Mouse (Mus musculus): Measurements from ENCODE around the gene Mycbp. TPM values are rescaled to one million over a fixed set of nuclear protein-coding genes. Genes with fewer than 3 reads are reported as not detected.

The Mycbp gene
- total RNA-seq, 2 experiments from 2014 or later, result 9.9 to 11.3 TPM

- Histone ChIP-seq H3K4me3 (no peak overlapping the region), H3K27ac (no peak overlapping the region)
- DNase-seq (ENCODE audit: low spot score in 2 of 2), result no peak
- TF ChIP-seq CTCF (conservative IDR thresholded peaks at IDR 0.05), result no peak
Observed at GRCm38 (mm10) chr4:123949649-123950048, 45.0 kb downstream of the Mycbp start.

GRCm38 (mm10) chr4:123952059-123952458 lies 47.4 kb downstream of the Mycbp start:
- DNase-seq (ENCODE audit: low spot score in 2 of 2), result no peak
- H3K27ac ChIP-seq, result no peak overlapping the region
- no peak overlapping the region for H3K4me3 ChIP-seq
- TF ChIP-seq CTCF (conservative IDR thresholded peaks at IDR 0.05), result no peak

GRCm38 (mm10) chr4:123956703-123957491 lies 52.3 kb downstream of the Mycbp start:
- DNase-seq (ENCODE audit: low spot score in 2 of 2), result peak; percentile 47 to 83
- Histone ChIP-seq H3K27ac (no peak overlapping the region), H3K4me3 (peak overlapping the region; percentile 34)
- peak; percentile 96 for TF ChIP-seq CTCF (conservative IDR thresholded peaks at IDR 0.05)

- DNase-seq (ENCODE audit: low spot score in 2 of 2), result no peak
- no peak for TF ChIP-seq CTCF (conservative IDR thresholded peaks at IDR 0.05)
- H3K4me3 ChIP-seq, result no peak overlapping the region
- no peak overlapping the region for H3K27ac ChIP-seq
Observed at GRCm38 (mm10) chr4:123957492-123957808, 52.8 kb downstream of the Mycbp start.

GRCm38 (mm10) chr4:123957891-123958290 lies 53.3 kb downstream of the Mycbp start:
- no peak for TF ChIP-seq CTCF (conservative IDR thresholded peaks at IDR 0.05)
- no peak for DNase-seq (ENCODE audit: low spot score in 2 of 2)
- no peak overlapping the region for H3K4me3 ChIP-seq
- no peak overlapping the region for H3K27ac ChIP-seq

GRCm38 (mm10) chr4:123960955-123961354 lies 56.3 kb downstream of the Mycbp start:
- TF ChIP-seq CTCF (conservative IDR thresholded peaks at IDR 0.05), result no peak
- no peak for DNase-seq (ENCODE audit: low spot score in 2 of 2)
- no peak overlapping the region for H3K27ac ChIP-seq

More at GRCm38 (mm10) chr4:123960955-123961354, 56.3 kb downstream of the Mycbp start:
- H3K4me3 ChIP-seq, result no peak overlapping the region

Other genes starting within 250 kb of the Mycbp start
- 100 to 1,000 TPM; 231 to 247 TPM for gene Macf1, start 220.5 kb upstream of the Mycbp start, total RNA-seq (2021)
- gene Ndufs5, start 186.6 kb upstream of the Mycbp start, total RNA-seq (2021), result 100 to 1,000 TPM; 169 to 194 TPM
- 10 to 100 TPM; 53.9 to 58.1 TPM for gene Akirin1, start 154.5 kb upstream of the Mycbp start, total RNA-seq (2021)
- under 1 TPM; 0.54 to 0.92 TPM for gene Rhbdl2, start 117.0 kb upstream of the Mycbp start, total RNA-seq (2021)
- gene 4933427I04Rik, start 45.2 kb upstream of the Mycbp start, total RNA-seq (2021), result not detected
- 10 to 100 TPM; 54.8 to 60.6 TPM for gene Rragc, start 12.6 kb downstream of the Mycbp start, total RNA-seq (2021)
- not detected for gene 4930535I16Rik, start 13.2 kb downstream of the Mycbp start, total RNA-seq (2021)